Mouse (Mus musculus) hindbrain, embryonic 15.5 days (tissue): ENCODE measurements around the gene Dcaf5. TPM values are rescaled to one million over a fixed set of nuclear protein-coding genes. Genes with fewer than 3 reads are reported as not detected.
A peak's percentile ranks its signal among the peaks of the same experiment; 100 is the strongest.

Source experiments
- ATAC-seq: fragments of 200-750 bp; cut with Nextera tagmentation; 2 replicates; pipeline ENCODE4 v1.8.0; 2017; ENCODE audit warnings: low read depth, moderate number of reproducible peaks, moderate TSS enrichment; ENCODE audit not compliant: low FRiP score
- H3K27ac ChIP-seq: fragments of 300-500 bp; sonication (generic); replicated peaks from 2 replicates; pipeline ENCODE4 v1.5.1; 2015; ENCODE audit warnings: mild to moderate bottlenecking, inconsistent platforms
- H3K27me3 ChIP-seq: fragments of 300-500 bp; sonication (generic); 2 replicates; pipeline ENCODE4 v1.6.1; 2015; ENCODE audit warnings: control low read depth, inconsistent platforms
- H3K36me3 ChIP-seq: fragments of 300-500 bp; sonication (generic); 2 replicates; pipeline ENCODE4 v1.6.1; 2015; ENCODE audit warnings: control low read depth, inconsistent platforms
- H3K4me1 ChIP-seq: fragments of 300-500 bp; sonication (generic); replicated peaks from 2 replicates; pipeline ENCODE4 v1.6.1; 2015; ENCODE audit warnings: control low read depth, inconsistent platforms
- H3K4me2 ChIP-seq: fragments of 300-500 bp; sonication (generic); 2 replicates; pipeline ENCODE4 v1.6.1; 2015; ENCODE audit warnings: moderate library complexity, mild to moderate bottlenecking, inconsistent platforms
- H3K4me3 ChIP-seq: fragments of 300-500 bp; sonication (generic); 2 replicates; pipeline ENCODE4 v1.5.1; 2015; ENCODE audit warnings: mild to moderate bottlenecking, inconsistent platforms
- H3K9ac ChIP-seq: fragments of 300-500 bp; sonication (generic); 2 replicates; pipeline ENCODE4 v1.6.1; 2015; ENCODE audit warnings: inconsistent platforms
- H3K9me3 ChIP-seq: fragments of 300-500 bp; sonication (generic); 2 replicates; pipeline ENCODE4 v1.6.1; 2016; ENCODE audit warnings: control low read depth, inconsistent platforms
- WGBS: fragments of 180-500 bp; shearing (Covaris S2); methylation state at CpG from one replicate; pipeline ENCODE4 v1.1.7; 2015; 5-methylcytosine and 5-hydroxymethylcytosine counted together
- polyA plus RNA-seq: library from polyadenylated mRNA; unstranded; fragments of >200 nt; fragmentation: Nextera tagmentation; extraction: Ambion mirVana; gene quantifications from 2 replicates; pipeline ENCODE4 v1.2.1, GENCODE M21; 2015

Gene Dcaf5
- polyA plus RNA-seq, 1 experiment from 2014 or later = 23.3 TPM

GRCm38 (mm10) chr12:80444525-80445109 lies 8.2 kb upstream of the Dcaf5 start:
- H3K27ac ChIP-seq = no peak overlapping the region
- 86% methylated on average over 9 of the region's 9 CpGs for WGBS
- no peak overlapping the region for H3K4me2 ChIP-seq
- no peaks in the 10 kb centered on the region for H3K27me3 ChIP-seq
- no peaks in the 10 kb centered on the region for H3K36me3 ChIP-seq
- no peak overlapping the region for H3K9ac ChIP-seq
- no peaks in the 10 kb centered on the region for H3K9me3 ChIP-seq
- no peak overlapping the region for H3K4me3 ChIP-seq
- ATAC-seq = no peak
- no peaks in the 10 kb centered on the region for H3K4me1 ChIP-seq

DNA sequence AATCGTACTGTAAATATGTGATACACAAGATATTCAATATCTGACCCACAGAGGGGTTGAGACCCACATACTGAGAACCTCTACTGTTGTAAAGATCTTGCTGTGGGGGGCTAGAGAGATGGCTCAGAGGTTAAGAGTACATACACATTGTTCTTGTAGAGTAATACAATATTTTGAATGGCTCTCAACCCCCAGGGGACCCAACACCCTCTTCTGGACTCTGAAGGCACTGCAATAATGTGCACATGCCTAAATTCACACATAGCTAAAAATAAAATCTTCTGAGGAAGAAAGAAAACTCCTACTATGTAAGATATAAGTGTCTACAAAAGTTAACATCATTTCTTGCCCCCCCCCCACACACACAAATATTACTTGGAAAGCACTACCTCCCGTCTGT lies 4.6 kb upstream of the Dcaf5 start:
- H3K27me3 ChIP-seq = no peaks in the 10 kb centered on the region
- ATAC-seq = no peak
- WGBS = 83% methylated on average over 2 of the region's 2 CpGs
- no peak overlapping the region for H3K27ac ChIP-seq
- H3K9me3 ChIP-seq = no peaks in the 10 kb centered on the region
- H3K36me3 ChIP-seq = no peaks in the 10 kb centered on the region
- H3K4me1 ChIP-seq = peaks cover 7% of the 10 kb centered on the region
- H3K4me2 ChIP-seq = no peak overlapping the region
- H3K9ac ChIP-seq = no peak overlapping the region
- H3K4me3 ChIP-seq = no peak overlapping the region

- Histone ChIP-seq H3K27ac (peak overlapping the region; percentile 93), H3K4me2 (peak overlapping the region; percentile 67), H3K9ac (peak overlapping the region; percentile 95), H3K4me1 (peaks cover 30% of the 10 kb centered on the region), H3K36me3 (no peaks in the 10 kb centered on the region), H3K4me3 (peak overlapping the region; percentile 99), H3K27me3 (no peaks in the 10 kb centered on the region), H3K9me3 (no peaks in the 10 kb centered on the region)
- 31% methylated on average over 4 of the region's 4 CpGs for WGBS
- no peak for ATAC-seq
These were observed 762 bp upstream of the Dcaf5 start for GRCm38 (mm10) chr12:80437051-80437675.

DNA sequence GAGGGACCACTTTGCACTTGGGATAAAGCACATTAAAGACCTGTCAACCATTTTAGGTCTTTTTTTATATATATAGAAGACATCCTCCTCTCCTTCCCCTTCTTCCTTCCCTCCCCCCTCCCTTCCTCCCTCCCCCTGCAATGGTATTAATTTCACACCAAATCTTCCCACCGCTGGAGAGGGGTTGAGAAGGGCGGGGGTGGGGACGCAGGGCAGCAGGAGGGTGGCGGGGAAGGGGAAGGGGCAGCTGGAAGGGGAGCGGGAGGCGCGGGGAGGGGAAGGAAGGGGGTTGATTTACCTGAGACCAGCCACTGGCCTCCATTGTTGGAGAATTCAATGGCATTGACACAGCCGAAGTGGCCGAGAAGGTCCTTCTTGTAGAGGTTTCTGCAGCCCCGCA lies 514 bp downstream of the Dcaf5 start:
- Histone ChIP-seq H3K4me1 (peaks cover 30% of the 10 kb centered on the region), H3K27ac (peak overlapping the region; percentile 93), H3K4me2 (peak overlapping the region; percentile 67), H3K36me3 (no peaks in the 10 kb centered on the region), H3K4me3 (peak overlapping the region; percentile 99), H3K27me3 (no peaks in the 10 kb centered on the region), H3K9me3 (no peaks in the 10 kb centered on the region), H3K9ac (peak overlapping the region; percentile 95)
- 0% methylated on average over 10 of the region's 10 CpGs for WGBS
- ATAC-seq = peak; percentile 16

DNA sequence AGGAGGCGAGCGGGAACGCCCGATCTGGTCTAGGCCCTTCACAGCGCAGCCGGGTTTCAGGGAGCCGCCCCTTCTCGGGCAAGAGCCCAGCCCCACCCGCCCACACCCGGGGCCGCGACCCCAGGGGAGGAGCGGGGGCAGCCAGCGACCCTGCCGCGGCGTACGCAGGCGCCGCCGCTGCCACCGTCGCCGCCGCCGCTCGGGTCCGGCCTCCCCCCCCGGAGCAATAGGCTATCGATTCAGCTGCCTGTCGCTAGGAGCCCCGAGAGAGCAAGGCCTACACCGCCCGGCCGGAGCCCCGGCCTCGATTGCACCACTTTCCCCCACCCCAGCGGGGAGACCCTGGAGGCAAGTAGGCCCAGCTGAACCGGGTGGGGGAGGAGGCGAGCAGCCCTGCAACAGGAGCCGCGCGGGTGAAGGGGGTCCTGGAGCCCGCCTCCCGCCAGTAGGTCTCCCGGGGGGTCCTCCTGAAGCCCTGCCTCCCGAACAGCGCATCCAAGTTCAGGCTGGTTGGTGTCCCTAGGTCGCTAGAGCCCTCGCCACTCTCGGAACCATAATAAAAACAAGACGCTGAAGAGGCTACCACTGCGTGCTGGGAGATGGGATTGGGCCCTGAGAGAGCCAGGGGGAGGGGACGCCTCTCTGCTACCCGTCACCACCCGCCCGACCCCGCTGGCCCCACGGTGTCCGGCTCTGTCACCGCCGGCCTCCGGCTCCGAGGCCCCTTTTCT lies 1.3 kb downstream of the Dcaf5 start:
- Histone ChIP-seq H3K4me1 (peaks cover 30% of the 10 kb centered on the region), H3K36me3 (no peaks in the 10 kb centered on the region), H3K4me3 (peak overlapping the region; percentile 99), H3K27me3 (no peaks in the 10 kb centered on the region), H3K27ac (peak overlapping the region; percentile 93), H3K4me2 (peak overlapping the region; percentile 67), H3K9ac (peak overlapping the region; percentile 95), H3K9me3 (no peaks in the 10 kb centered on the region)
- 1% methylated on average over 33 of the region's 64 CpGs for WGBS
- peak; percentile 72 for ATAC-seq

- H3K4me2 ChIP-seq = peak overlapping the region; percentile 67
- no peaks in the 10 kb centered on the region for H3K36me3 ChIP-seq
- no peak for ATAC-seq
- H3K4me3 ChIP-seq = peak overlapping the region; percentile 99
- peaks cover 30% of the 10 kb centered on the region for H3K4me1 ChIP-seq
- 5% methylated on average over 8 of the region's 10 CpGs for WGBS
- peak overlapping the region; percentile 93 for H3K27ac ChIP-seq
- H3K9ac ChIP-seq = peak overlapping the region; percentile 95
- no peaks in the 10 kb centered on the region for H3K9me3 ChIP-seq
- H3K27me3 ChIP-seq = no peaks in the 10 kb centered on the region
These were observed 1.8 kb downstream of the Dcaf5 start for GRCm38 (mm10) chr12:80434601-80434960.

DNA sequence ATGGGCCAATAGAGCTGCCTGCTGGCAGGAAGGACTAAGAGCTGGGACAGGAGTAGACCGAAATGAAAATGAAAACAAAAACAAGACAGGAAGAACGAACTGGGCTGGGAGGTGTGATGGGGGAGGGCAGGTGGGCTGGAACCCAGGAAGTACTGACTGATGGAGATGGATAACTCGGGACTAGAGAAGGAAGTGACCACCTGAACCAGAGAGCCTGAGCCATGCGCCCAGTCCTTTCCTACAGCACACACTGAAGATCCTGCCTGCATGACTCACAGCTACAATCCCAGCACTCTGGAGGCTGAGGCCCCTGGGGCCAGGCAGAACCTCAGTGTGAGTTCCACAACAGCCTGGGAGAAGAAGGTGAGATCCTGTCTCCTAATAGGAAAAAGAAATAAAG lies 3.1 kb downstream of the Dcaf5 start:
- ATAC-seq = no peak

DNA sequence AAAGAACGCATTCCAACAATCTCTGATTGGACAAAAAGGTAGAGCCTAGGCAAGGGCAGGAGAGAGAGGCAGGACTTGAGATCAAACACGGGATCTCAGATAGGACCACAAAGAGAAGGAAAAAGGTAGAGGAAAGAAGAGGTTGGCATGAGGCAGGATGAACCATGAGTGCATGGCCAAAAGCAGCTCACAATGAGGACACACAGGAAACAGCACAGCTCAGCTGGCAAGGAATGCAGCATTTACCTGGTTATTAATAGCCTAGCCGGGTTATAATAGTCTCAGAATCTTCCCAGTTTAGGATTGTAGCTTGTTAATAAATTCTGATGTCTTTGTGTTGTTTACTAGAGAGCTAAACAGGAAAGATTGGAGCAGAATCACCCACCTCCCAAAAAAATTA lies 8.7 kb downstream of the Dcaf5 start:
- Histone ChIP-seq H3K36me3 (0 out of 2 replicates have a peak, but pooled peaks cover 6% of the 10 kb centered on the region), H3K27me3 (no peaks in the 10 kb centered on the region), H3K4me3 (no peak overlapping the region), H3K9ac (no peak overlapping the region), H3K9me3 (no peaks in the 10 kb centered on the region), H3K4me1 (peaks cover 4% of the 10 kb centered on the region; the same call in 1 of the 2 replicates), H3K27ac (no peak overlapping the region), H3K4me2 (no peak overlapping the region)
- no peak for ATAC-seq
- 94% methylated on average over 3 of the region's 3 CpGs for WGBS

More for the DNA sequence above, 3.1 kb downstream of the Dcaf5 start:
- Histone ChIP-seq H3K9me3 (no peaks in the 10 kb centered on the region), H3K4me3 (no peak overlapping the region), H3K27ac (no peak overlapping the region), H3K4me2 (no peak overlapping the region), H3K4me1 (peaks cover 30% of the 10 kb centered on the region), H3K9ac (no peak overlapping the region), H3K36me3 (no peaks in the 10 kb centered on the region), H3K27me3 (no peaks in the 10 kb centered on the region)
- 83% methylated on average over 4 of the region's 4 CpGs for WGBS

DNA sequence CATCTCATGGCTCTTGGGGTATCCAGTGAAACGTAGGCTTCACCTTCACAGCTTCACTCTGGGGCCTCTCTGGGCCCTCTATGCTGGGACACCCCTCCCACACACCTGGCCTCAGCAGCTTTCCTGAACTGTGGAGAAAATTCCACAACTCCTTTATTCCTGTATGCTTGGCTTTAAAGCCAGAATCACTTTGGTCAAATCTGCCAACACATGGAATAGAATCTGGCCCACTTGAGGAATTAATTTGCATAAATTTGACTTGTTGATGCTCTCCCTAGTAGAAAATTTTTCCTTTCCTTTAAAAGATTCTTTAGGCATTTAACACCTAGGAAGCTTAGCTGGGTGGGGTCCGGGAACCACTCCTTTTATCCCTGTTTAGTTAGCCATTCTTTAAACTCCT lies 21.3 kb downstream of the Dcaf5 start:
- no peak overlapping the region for H3K27ac ChIP-seq
- H3K4me1 ChIP-seq = no peaks in the 10 kb centered on the region
- 90% methylated on average over 2 of the region's 2 CpGs for WGBS
- peaks cover 4% of the 10 kb centered on the region; the same call in 1 of the 2 replicates for H3K9me3 ChIP-seq
- H3K4me3 ChIP-seq = no peak overlapping the region
- H3K4me2 ChIP-seq = no peak overlapping the region
- no peak for ATAC-seq
- H3K36me3 ChIP-seq = peaks cover 13% of the 10 kb centered on the region
- H3K9ac ChIP-seq = no peak overlapping the region
- no peaks in the 10 kb centered on the region for H3K27me3 ChIP-seq

- H3K9me3 ChIP-seq = peaks cover 4% of the 10 kb centered on the region; the same call in 1 of the 2 replicates
- WGBS = 94% methylated on average over 8 of the region's 8 CpGs
- no peak overlapping the region for H3K27ac ChIP-seq
- no peaks in the 10 kb centered on the region for H3K27me3 ChIP-seq
- H3K4me3 ChIP-seq = no peak overlapping the region
- no peak overlapping the region for H3K9ac ChIP-seq
- ATAC-seq = no peak
- H3K4me2 ChIP-seq = no peak overlapping the region
- H3K36me3 ChIP-seq = peaks cover 13% of the 10 kb centered on the region
- no peaks in the 10 kb centered on the region for H3K4me1 ChIP-seq
These were observed 25.5 kb downstream of the Dcaf5 start for GRCm38 (mm10) chr12:80410855-80411254.

- Histone ChIP-seq H3K4me2 (no peak overlapping the region), H3K9me3 (no peaks in the 10 kb centered on the region), H3K9ac (no peak overlapping the region), H3K27me3 (no peaks in the 10 kb centered on the region), H3K36me3 (peaks cover 9% of the 10 kb centered on the region), H3K27ac (no peak overlapping the region), H3K4me1 (no peaks in the 10 kb centered on the region), H3K4me3 (no peak overlapping the region)
- 51% methylated on average over 3 of the region's 3 CpGs for WGBS
- ATAC-seq = no peak
These were observed 28.6 kb downstream of the Dcaf5 start for GRCm38 (mm10) chr12:80407824-80408223.

DNA sequence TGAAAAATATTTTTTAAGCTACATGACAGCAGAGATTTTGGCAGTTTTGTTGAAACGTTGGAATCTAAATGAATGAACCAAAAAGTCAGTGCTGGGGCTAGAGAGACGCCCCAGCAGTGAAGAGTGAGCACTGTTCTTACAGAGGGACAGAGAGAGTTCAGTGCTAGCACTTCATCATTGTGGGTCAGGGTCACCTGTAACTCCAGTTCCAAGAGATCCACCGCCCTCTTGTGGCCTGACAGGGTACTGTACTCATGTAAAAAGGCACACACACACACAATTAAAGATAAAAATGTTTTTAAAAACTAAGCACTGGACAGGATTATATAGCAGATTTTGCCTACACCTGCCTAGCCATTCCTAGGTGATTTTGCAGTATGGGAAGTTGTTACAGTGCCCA lies 29.8 kb downstream of the Dcaf5 start:
- 39% methylated on average over 3 of the region's 3 CpGs for WGBS
- Histone ChIP-seq H3K9ac (no peak overlapping the region), H3K4me3 (no peak overlapping the region), H3K9me3 (no peaks in the 10 kb centered on the region), H3K4me1 (no peaks in the 10 kb centered on the region), H3K27ac (no peak overlapping the region), H3K27me3 (no peaks in the 10 kb centered on the region), H3K4me2 (no peak overlapping the region), H3K36me3 (peaks cover 16% of the 10 kb centered on the region)
- no peak for ATAC-seq
